Comparison of ENCODE assay signal across 8 mouse cellular contexts in genomic region chr9:120073169-120073568, GRCm38 (mm10). TPM values are rescaled to one million over a fixed set of nuclear protein-coding genes. Genes with fewer than 3 reads are reported as not detected.
DNase-seq lines count a peak whose midpoint lies in the region; ATAC-seq and TF ChIP-seq lines count a peak whose summit lies in the region.

No protein-coding gene starts in this region.

- DNase-seq in R1 (ENCODE audit: low read depth, low spot score), result peak; percentile 62
- DNase-seq in cerebellum, adult 11 months, result peak; percentile 69
- DNase-seq in frontal cortex, postnatal 14 days (ENCODE audit: low spot score in 2 of 2), result peak; percentile 51 to 76
- peak; percentile 74 for DNase-seq in hindbrain, postnatal 0 days (ENCODE audit: low spot score)
- DNase-seq in left cerebral cortex, adult 11 months (ENCODE audit: low spot score), result peak; percentile 64
- peak; percentile 45 for DNase-seq in spleen, adult 12 weeks (ENCODE audit: low spot score)

- TF ChIP-seq CTCF in hindbrain, postnatal 0 days (IDR thresholded peaks at IDR 0.05; ENCODE audit: low read depth), result peak; percentile 91

- no peak overlapping the region for H3K27ac ChIP-seq in hindbrain, postnatal 0 days

- H3K9me3 ChIP-seq in hindbrain, postnatal 0 days (ENCODE audit: low read length), result no peaks in the 10 kb centered on the region

- no peak overlapping the region for H3K9ac ChIP-seq in hindbrain, postnatal 0 days (replicated peaks; ENCODE audit: low read length)

- peak; percentile 47 for ATAC-seq in hindbrain, postnatal 0 days
- ATAC-seq in megakaryocyte, adult 5-6 weeks (ENCODE audit: poor library complexity, severe bottlenecking), result peak; percentile 83
- ATAC-seq in activated CD4-positive, CD25-positive, alpha-beta regulatory T cell, adult 4 months, result no peak

- 21% methylated on average over 3 of the region's 3 CpGs for WGBS in hindbrain, postnatal 0 days

- H3K4me3 ChIP-seq in hindbrain, postnatal 0 days (ENCODE audit: low read length), result no peak overlapping the region

- H3K4me1 ChIP-seq in hindbrain, postnatal 0 days (ENCODE audit: insufficient read depth, low read length), result no peaks in the 10 kb centered on the region

- no peaks in the 10 kb centered on the region for H3K36me3 ChIP-seq in hindbrain, postnatal 0 days (ENCODE audit: insufficient read depth, low read length)

- no peak overlapping the region for H3K4me2 ChIP-seq in hindbrain, postnatal 0 days (ENCODE audit: low read depth, low read length)

- no peaks in the 10 kb centered on the region for H3K27me3 ChIP-seq in hindbrain, postnatal 0 days (ENCODE audit: insufficient read depth, low read length)

RNA-seq across cellular contexts. Expression of gene Cx3cr1, which starts 3.5 kb away (rescaled TPM):
- 17.3 and 21.5 TPM in 2 replicates for total RNA-seq in hindbrain, postnatal 0 days (2014; rRNA removed)
- polyA plus RNA-seq in hindbrain, postnatal 0 days (2015; fragmentation: Nextera tagmentation; extraction: Ambion mirVana), result 12.2 and 13.0 TPM in 2 replicates
- total RNA-seq in megakaryocyte, adult 5-6 weeks (2015), result 88.0 and 95.4 TPM in 2 replicates
- total RNA-seq in megakaryocyte, adult 5-6 weeks (2017), result 111 and 114 TPM in 2 replicates
- under 1 TPM in 1 of 2 experiments, not detected in 1; 0.43 TPM for polyA plus RNA-seq in activated CD4-positive, CD25-positive, alpha-beta regulatory T cell, adult 4 months (2017; shearing (Covaris generic))

RNA-seq across cellular contexts. Expression of gene Ccr8, which starts 18.7 kb away (rescaled TPM):
- not detected in 2 replicates for total RNA-seq in hindbrain, postnatal 0 days (2014; rRNA removed)
- polyA plus RNA-seq in hindbrain, postnatal 0 days (2015; fragmentation: Nextera tagmentation; extraction: Ambion mirVana), result not detected in 2 replicates
- not detected in 2 replicates for total RNA-seq in megakaryocyte, adult 5-6 weeks (2015)
- not detected in 2 replicates for total RNA-seq in megakaryocyte, adult 5-6 weeks (2017)
- polyA plus RNA-seq in activated CD4-positive, CD25-positive, alpha-beta regulatory T cell, adult 4 months (2017; shearing (Covaris generic)), result 10 to 100 TPM; 72.0 to 97.2 TPM

RNA-seq across cellular contexts. Expression of gene Slc25a38, which starts 37.0 kb away (rescaled TPM):
- 50.3 and 64.0 TPM in 2 replicates for total RNA-seq in hindbrain, postnatal 0 days (2014; rRNA removed)
- 37.1 and 39.8 TPM in 2 replicates for polyA plus RNA-seq in hindbrain, postnatal 0 days (2015; fragmentation: Nextera tagmentation; extraction: Ambion mirVana)
- total RNA-seq in megakaryocyte, adult 5-6 weeks (2015), result 19.1 and 21.9 TPM in 2 replicates
- 26.6 and 32.4 TPM in 2 replicates for total RNA-seq in megakaryocyte, adult 5-6 weeks (2017)
- polyA plus RNA-seq in activated CD4-positive, CD25-positive, alpha-beta regulatory T cell, adult 4 months (2017; shearing (Covaris generic)), result 10 to 100 TPM; 17.7 to 19.2 TPM

RNA-seq across cellular contexts. Expression of gene Xirp1, which starts 49.8 kb away (rescaled TPM):
- total RNA-seq in hindbrain, postnatal 0 days (2014; rRNA removed), result 0.05 and 0.29 TPM in 2 replicates
- polyA plus RNA-seq in hindbrain, postnatal 0 days (2015; fragmentation: Nextera tagmentation; extraction: Ambion mirVana), result 0.19 TPM in 1 of 2 replicates, not detected in the other
- total RNA-seq in megakaryocyte, adult 5-6 weeks (2015), result 0.09 TPM in 1 of 2 replicates, not detected in the other
- not detected in 2 replicates for total RNA-seq in megakaryocyte, adult 5-6 weeks (2017)
- polyA plus RNA-seq in activated CD4-positive, CD25-positive, alpha-beta regulatory T cell, adult 4 months (2017; shearing (Covaris generic)), result not detected

RNA-seq across cellular contexts. Expression of gene Rpsa, which starts 54.3 kb away (rescaled TPM):
- 1,033 and 1,545 TPM in 2 replicates for total RNA-seq in hindbrain, postnatal 0 days (2014; rRNA removed)
- polyA plus RNA-seq in hindbrain, postnatal 0 days (2015; fragmentation: Nextera tagmentation; extraction: Ambion mirVana), result 868 and 912 TPM in 2 replicates
- total RNA-seq in megakaryocyte, adult 5-6 weeks (2015), result 2,172 and 2,241 TPM in 2 replicates
- total RNA-seq in megakaryocyte, adult 5-6 weeks (2017), result 3,573 and 3,619 TPM in 2 replicates
- 1,000 to 10,000 TPM; 3,266 to 3,639 TPM for polyA plus RNA-seq in activated CD4-positive, CD25-positive, alpha-beta regulatory T cell, adult 4 months (2017; shearing (Covaris generic))
